Mouse (Mus musculus) left cerebral cortex, postnatal 10 days (tissue): Measurements from ENCODE around the gene Grin2b. TPM values are rescaled to one million over a fixed set of nuclear protein-coding genes. Genes with fewer than 3 reads are reported as not detected.

Experiments used
- DNase-seq, 2 experiments: peaks; one replicate each; pipeline ENCODE4 v3.0.0; 2021 to 2022; ENCODE audit warnings: low spot score in 2 of 2, mixed read lengths in 1 of 2; ENCODE audit errors: extremely low spot score in 1 of 2
- intact Hi-C: fragments of 180-260 bp; cut with DNase I; formaldehyde crosslinking; loops from one replicate; pipeline ENCODE4 v1.15.1; 2025
- total RNA-seq, 2 experiments: library from RNA; stranded (reverse); gene quantifications; 2 replicates each; pipeline ENCODE4 v1.2.3; 2021

Grin2b gene
- total RNA-seq, 2 experiments from 2014 or later, result 318 to 347 TPM

- intact Hi-C loops, result no loop called here
- no peak for DNase-seq
Measured at GRCm38 (mm10) chr6:136025801-136026200, 147.5 kb downstream of the Grin2b start.

- intact Hi-C loops, result no loop called here
- no peak for DNase-seq
Measured at GRCm38 (mm10) chr6:136020460-136020859, 152.9 kb downstream of the Grin2b start.

- DNase-seq, result no peak
- intact Hi-C loops, result no loop called here
Measured at GRCm38 (mm10) chr6:136018962-136019361, 154.3 kb downstream of the Grin2b start.

- intact Hi-C loops, result no loop called here
Measured at GRCm38 (mm10) chr6:136013556-136014380, 159.5 kb downstream of the Grin2b start.

GRCm38 (mm10) chr6:136011533-136011932 lies 161.8 kb downstream of the Grin2b start:
- intact Hi-C loops, result no loop called here
- DNase-seq, result no peak

More at GRCm38 (mm10) chr6:136013556-136014380, 159.5 kb downstream of the Grin2b start:
- no peak for DNase-seq

- intact Hi-C loops, result no loop called here
- DNase-seq, result no peak
Measured at GRCm38 (mm10) chr6:136011038-136011311, 162.3 kb downstream of the Grin2b start.

GRCm38 (mm10) chr6:136010290-136011037 lies 162.8 kb downstream of the Grin2b start:
- peak; percentile 47 to 49 for DNase-seq
- intact Hi-C loops, result no loop called here

GRCm38 (mm10) chr6:136008120-136008519 lies 165.2 kb downstream of the Grin2b start:
- no peak for DNase-seq
- intact Hi-C loops, result no loop called here

- intact Hi-C loops, result no loop called here
- DNase-seq, result no peak
Measured at GRCm38 (mm10) chr6:135994691-135995090, 178.6 kb downstream of the Grin2b start.

- intact Hi-C loops, result no loop called here
- no peak for DNase-seq
Measured at GRCm38 (mm10) chr6:135993897-135994296, 179.4 kb downstream of the Grin2b start.

GRCm38 (mm10) chr6:135993378-135993777 lies 179.9 kb downstream of the Grin2b start:
- intact Hi-C loops, result no loop called here
- no peak for DNase-seq

- intact Hi-C loops, result no loop called here
- no peak for DNase-seq
Measured at GRCm38 (mm10) chr6:135976106-135976505, 197.2 kb downstream of the Grin2b start.

GRCm38 (mm10) chr6:135972481-135972880 lies 200.8 kb downstream of the Grin2b start:
- intact Hi-C loops, result no loop called here
- no peak for DNase-seq

GRCm38 (mm10) chr6:135971481-135971880 lies 201.8 kb downstream of the Grin2b start:
- no peak for DNase-seq
- intact Hi-C loops, result no loop called here

- DNase-seq, result no peak
- intact Hi-C loops, result no loop called here
Measured at GRCm38 (mm10) chr6:135970716-135971318, 202.5 kb downstream of the Grin2b start.

GRCm38 (mm10) chr6:135961766-135962165 lies 211.5 kb downstream of the Grin2b start:
- intact Hi-C loops, result no loop called here
- DNase-seq, result no peak

- intact Hi-C loops, result no loop called here
- no peak for DNase-seq
Measured at GRCm38 (mm10) chr6:135959629-135960028, 213.7 kb downstream of the Grin2b start.

- intact Hi-C loops, result no loop called here
- DNase-seq, result no peak
Measured at GRCm38 (mm10) chr6:135951666-135952065, 221.6 kb downstream of the Grin2b start.

- no peak for DNase-seq
- intact Hi-C loops, result no loop called here
Measured at GRCm38 (mm10) chr6:135945511-135945910, 227.8 kb downstream of the Grin2b start.

GRCm38 (mm10) chr6:135944358-135944757 lies 229.0 kb downstream of the Grin2b start:
- intact Hi-C loops, result no loop called here
- DNase-seq, result no peak
